Mouse (Mus musculus) heart, adult 2 months (tissue): Measurements from ENCODE around the gene Drg1.

Source experiments
- CTCF ChIP-seq: fragments of 200-600 bp; IDR thresholded peaks from 2 replicates; pipeline ENCODE4 v1.8.1; 2022; ENCODE audit warnings: antibody characterized with exemption, mild to moderate bottlenecking, moderate library complexity
- EP300 ChIP-seq: fragments of 200-500 bp; IDR thresholded peaks from 2 replicates; pipeline ENCODE4 v1.6.1; 2011; ENCODE audit warnings: low read depth, low read length, control low read depth; ENCODE audit not compliant: insufficient read depth
- POLR2A ChIP-seq: fragments of 200-500 bp; IDR thresholded peaks from 2 replicates; pipeline ENCODE4 v1.6.1; 2011; ENCODE audit warnings: mild to moderate bottlenecking, low read depth, low read length, control low read depth; ENCODE audit not compliant: insufficient read depth

GRCm38 (mm10) chr11:3288521-3289301 is 22.5 kb upstream of the Drg1 start, which contains the start of gene Patz1:
- TF ChIP-seq CTCF (no peak), EP300 (peak; percentile 57; the same call in 1 of the 2 replicates), POLR2A (peak; percentile 74; the same call in 1 of the 2 replicates)
